Mouse (Mus musculus): ENCODE results near the gene Iqgap3. TPM values are rescaled to one million over a fixed set of nuclear protein-coding genes. Genes with fewer than 3 reads are reported as not detected.

The Iqgap3 gene
- polyA plus RNA-seq, 1 experiment = 0.81 TPM

DNA sequence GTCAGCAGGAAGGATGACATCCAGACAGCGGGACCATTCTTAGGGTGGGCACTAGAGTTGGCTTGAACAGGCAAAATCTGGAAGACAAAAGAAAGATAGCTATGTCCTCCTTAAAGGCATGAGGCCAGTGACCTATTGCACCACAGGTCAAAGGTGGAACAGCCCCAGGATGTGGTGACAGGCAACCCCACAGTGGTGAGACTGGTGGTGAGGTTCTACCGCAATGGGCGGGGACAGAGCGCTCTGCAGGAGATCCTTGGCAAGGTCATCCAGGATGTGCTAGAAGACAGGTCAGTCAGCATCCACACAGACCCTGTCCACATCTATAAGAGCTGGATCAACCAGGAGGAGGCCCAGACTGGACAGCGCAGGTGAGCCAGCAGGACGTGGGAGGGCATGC is 27.4 kb downstream of the Iqgap3 start:
- Histone ChIP-seq H3K27ac (ENCODE audit: insufficient read depth, low read depth, low read length) (no peak overlapping the region), H3K4me1 (ENCODE audit: control insufficient read depth, insufficient read depth, low read length) (no peaks in the 10 kb centered on the region), H3K27me3 (replicated peaks; ENCODE audit: control insufficient read depth, insufficient read depth, low read length) (no peaks in the 10 kb centered on the region), H3K4me3 (ENCODE audit: insufficient read depth, low read depth, low read length) (no peak overlapping the region), H3K36me3 (ENCODE audit: control insufficient read depth, insufficient read depth, low read length) (no peaks in the 10 kb centered on the region)
- no peak for DNase-seq
- TF ChIP-seq POLR2A (IDR thresholded peaks at IDR 0.05; ENCODE audit: low read depth, low read length) = no peak
- TF ChIP-seq CTCF (conservative IDR thresholded peaks at IDR 0.05; ENCODE audit: insufficient read depth, insufficient read length, low read depth, low read length) = no peak
- 95% methylated on average over 6 of the region's 6 CpGs for WGBS

DNA sequence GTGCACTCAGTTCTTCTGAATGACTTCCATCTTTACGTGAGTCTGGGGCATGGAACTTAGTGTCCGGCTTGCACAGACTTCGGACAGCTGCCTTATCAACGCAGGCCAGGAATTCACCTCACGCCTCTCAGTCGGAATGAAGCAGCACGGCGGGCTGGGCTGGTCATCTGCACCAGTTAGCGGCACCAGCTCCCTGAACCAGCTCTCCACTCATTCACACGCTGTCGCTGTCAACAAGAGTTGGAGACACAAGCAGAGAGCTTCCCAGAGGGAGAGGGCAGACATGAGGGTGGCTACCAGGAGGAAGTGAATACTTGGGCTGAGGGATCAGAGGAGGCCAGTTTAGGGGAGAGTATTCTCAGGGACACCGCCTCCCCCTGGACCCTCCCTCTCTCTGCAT is 32.6 kb downstream of the Iqgap3 start:
- no peak for DNase-seq
- no peak overlapping the region for H3K27ac ChIP-seq (ENCODE audit: insufficient read depth, low read depth, low read length)
- no peaks in the 10 kb centered on the region for H3K4me1 ChIP-seq (ENCODE audit: control insufficient read depth, insufficient read depth, low read length)
- 97% methylated on average over 12 of the region's 12 CpGs for WGBS
- no peaks in the 10 kb centered on the region for H3K36me3 ChIP-seq (ENCODE audit: control insufficient read depth, insufficient read depth, low read length)
- H3K4me3 ChIP-seq (ENCODE audit: insufficient read depth, low read depth, low read length) = no peak overlapping the region
- no peak for TF ChIP-seq CTCF (conservative IDR thresholded peaks at IDR 0.05; ENCODE audit: insufficient read depth, insufficient read length, low read depth, low read length)
- no peak for TF ChIP-seq POLR2A (IDR thresholded peaks at IDR 0.05; ENCODE audit: low read depth, low read length)
- H3K27me3 ChIP-seq (replicated peaks; ENCODE audit: control insufficient read depth, insufficient read depth, low read length) = no peaks in the 10 kb centered on the region

DNA sequence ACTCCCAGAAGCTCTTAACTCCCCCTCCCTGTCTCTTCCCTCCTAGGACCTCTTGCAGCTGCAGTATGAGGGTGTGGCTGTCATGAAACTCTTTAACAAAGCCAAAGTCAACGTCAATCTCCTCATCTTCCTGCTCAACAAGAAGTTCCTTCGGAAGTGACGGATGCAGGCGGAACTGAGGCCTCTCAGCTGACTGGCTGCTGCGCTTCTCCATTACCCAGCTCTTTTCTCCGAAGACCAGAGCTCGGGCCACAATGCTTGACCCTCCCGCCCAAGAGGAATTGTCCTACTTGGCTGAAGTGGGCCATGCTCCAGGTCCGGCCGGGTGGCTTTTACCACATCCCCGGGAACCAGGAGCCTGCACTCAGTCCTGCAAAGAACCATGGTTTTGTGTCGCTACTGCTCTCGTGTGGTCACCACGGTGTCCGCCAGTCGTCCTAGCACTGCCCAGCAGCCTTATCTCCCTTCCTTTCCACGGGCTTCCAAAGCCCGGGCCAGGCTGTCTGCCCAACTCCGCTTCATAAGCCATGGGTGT is 38.4 kb downstream of the Iqgap3 start:
- no peak for TF ChIP-seq POLR2A (IDR thresholded peaks at IDR 0.05; ENCODE audit: low read depth, low read length)
- no peak for TF ChIP-seq CTCF (conservative IDR thresholded peaks at IDR 0.05; ENCODE audit: insufficient read depth, insufficient read length, low read depth, low read length)
- DNase-seq = no peak
- Histone ChIP-seq H3K4me3 (ENCODE audit: insufficient read depth, low read depth, low read length) (no peak overlapping the region), H3K4me1 (ENCODE audit: control insufficient read depth, insufficient read depth, low read length) (no peaks in the 10 kb centered on the region), H3K27ac (ENCODE audit: insufficient read depth, low read depth, low read length) (no peak overlapping the region), H3K27me3 (replicated peaks; ENCODE audit: control insufficient read depth, insufficient read depth, low read length) (no peaks in the 10 kb centered on the region), H3K36me3 (ENCODE audit: control insufficient read depth, insufficient read depth, low read length) (no peaks in the 10 kb centered on the region)
- 88% methylated on average over 19 of the region's 19 CpGs for WGBS

DNA sequence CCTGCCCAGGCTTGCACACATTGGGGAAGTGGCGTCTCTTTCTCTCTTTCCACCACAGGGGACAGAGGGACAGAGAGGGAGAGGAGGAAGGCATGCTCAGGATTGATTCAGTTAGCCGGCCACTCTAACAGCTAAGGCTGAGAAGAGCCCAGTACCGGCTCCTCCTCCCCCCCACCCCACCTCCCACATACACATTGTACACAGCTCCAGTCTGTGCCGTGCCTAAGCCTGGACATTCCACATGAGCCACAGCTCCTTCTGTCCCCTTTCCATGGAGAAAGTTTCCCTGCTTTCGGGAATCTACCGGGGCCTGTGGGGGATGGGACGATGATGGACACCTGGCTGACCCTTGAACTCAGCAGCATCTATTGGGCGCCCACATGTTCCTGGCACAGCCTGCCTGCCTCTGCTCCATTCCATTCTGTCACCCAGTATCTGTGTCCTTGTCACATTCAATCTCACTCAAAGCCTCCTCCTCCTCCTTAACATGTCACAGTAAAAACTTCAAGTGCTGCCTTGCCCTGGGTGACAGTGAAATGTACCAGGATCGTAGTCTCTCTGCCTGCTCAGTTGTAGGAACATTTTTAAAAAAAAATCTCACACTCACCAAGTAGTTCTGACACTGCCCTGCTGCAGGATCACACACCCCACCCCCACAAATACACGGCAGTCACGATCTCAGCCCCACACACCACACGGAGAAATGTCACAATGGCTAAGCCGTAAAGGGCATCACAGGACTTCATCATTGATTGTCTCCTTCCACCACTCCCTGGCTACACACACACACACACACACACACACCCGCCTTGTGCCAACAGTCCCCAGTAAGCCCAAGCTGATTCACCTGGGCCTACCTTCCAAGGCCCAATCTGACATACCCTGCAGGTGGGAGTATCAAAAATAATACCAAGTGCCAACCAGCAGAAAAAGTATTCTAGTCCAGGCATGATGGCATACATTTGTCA is 39.7 kb downstream of the Iqgap3 start:
- no peak overlapping the region for H3K4me3 ChIP-seq (ENCODE audit: insufficient read depth, low read depth, low read length)
- no peaks in the 10 kb centered on the region for H3K4me1 ChIP-seq (ENCODE audit: control insufficient read depth, insufficient read depth, low read length)
- DNase-seq = no peak
- TF ChIP-seq CTCF (conservative IDR thresholded peaks at IDR 0.05; ENCODE audit: insufficient read depth, insufficient read length, low read depth, low read length) (no peak), POLR2A (IDR thresholded peaks at IDR 0.05; ENCODE audit: low read depth, low read length) (no peak)
- 75% methylated on average over 14 of the region's 14 CpGs for WGBS
- no peak overlapping the region for H3K27ac ChIP-seq (ENCODE audit: insufficient read depth, low read depth, low read length)
- no peaks in the 10 kb centered on the region for H3K36me3 ChIP-seq (ENCODE audit: control insufficient read depth, insufficient read depth, low read length)
- H3K27me3 ChIP-seq (replicated peaks; ENCODE audit: control insufficient read depth, insufficient read depth, low read length) = no peaks in the 10 kb centered on the region

DNA sequence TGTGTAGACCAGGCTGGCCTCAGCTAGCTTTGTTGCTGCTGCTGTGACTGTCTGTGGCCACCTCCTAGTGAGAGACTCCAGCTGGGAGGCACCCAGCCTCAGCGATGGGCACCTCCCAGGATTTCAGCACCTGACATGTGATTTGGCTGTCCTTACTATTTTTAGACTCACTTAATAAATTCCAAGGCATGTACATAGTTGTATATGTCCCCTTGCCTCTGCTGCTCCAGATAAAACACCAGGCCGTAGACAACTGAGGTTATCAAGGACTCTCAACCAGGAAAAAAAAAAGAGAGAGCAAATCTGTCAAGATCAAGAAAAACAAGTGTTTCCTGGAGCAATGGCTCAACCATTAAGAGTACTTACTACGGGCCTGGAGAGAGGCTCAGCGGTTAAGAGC is 43.4 kb downstream of the Iqgap3 start:
- Histone ChIP-seq H3K36me3 (ENCODE audit: control insufficient read depth, insufficient read depth, low read length) (no peaks in the 10 kb centered on the region), H3K27ac (ENCODE audit: insufficient read depth, low read depth, low read length) (no peak overlapping the region), H3K4me3 (ENCODE audit: insufficient read depth, low read depth, low read length) (no peak overlapping the region), H3K27me3 (replicated peaks; ENCODE audit: control insufficient read depth, insufficient read depth, low read length) (no peaks in the 10 kb centered on the region), H3K4me1 (ENCODE audit: control insufficient read depth, insufficient read depth, low read length) (no peaks in the 10 kb centered on the region)
- no peak for TF ChIP-seq CTCF (conservative IDR thresholded peaks at IDR 0.05; ENCODE audit: insufficient read depth, insufficient read length, low read depth, low read length)
- TF ChIP-seq POLR2A (IDR thresholded peaks at IDR 0.05; ENCODE audit: low read depth, low read length) = no peak
- no peak for DNase-seq
- 30% methylated on average over 4 of the region's 4 CpGs for WGBS

DNA sequence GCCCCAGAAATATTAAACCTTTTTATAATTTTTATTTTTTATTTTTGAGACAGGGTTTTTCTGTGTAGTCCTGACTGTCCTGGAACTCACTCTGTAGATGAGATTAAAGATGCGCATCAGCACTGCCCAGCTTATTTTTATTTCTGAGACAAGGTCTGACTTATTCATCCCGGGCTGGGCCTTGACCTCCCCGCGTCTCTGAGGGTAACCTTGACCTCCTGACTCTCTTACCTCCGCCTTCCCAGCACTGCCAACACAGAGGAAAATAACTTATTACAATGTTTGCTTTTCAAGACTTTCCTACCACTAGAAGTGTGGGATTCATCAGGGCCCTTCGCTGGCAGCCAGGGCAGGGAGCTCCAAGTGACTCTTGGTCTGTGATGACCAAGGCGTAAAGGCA is 44.4 kb downstream of the Iqgap3 start:
- H3K27ac ChIP-seq (ENCODE audit: insufficient read depth, low read depth, low read length) = no peak overlapping the region
- no peaks in the 10 kb centered on the region for H3K27me3 ChIP-seq (replicated peaks; ENCODE audit: control insufficient read depth, insufficient read depth, low read length)
- TF ChIP-seq POLR2A (IDR thresholded peaks at IDR 0.05; ENCODE audit: low read depth, low read length) = no peak
- TF ChIP-seq CTCF (conservative IDR thresholded peaks at IDR 0.05; ENCODE audit: insufficient read depth, insufficient read length, low read depth, low read length) = no peak
- WGBS = 72% methylated on average over 7 of the region's 7 CpGs
- no peak for DNase-seq
- no peaks in the 10 kb centered on the region for H3K36me3 ChIP-seq (ENCODE audit: control insufficient read depth, insufficient read depth, low read length)
- H3K4me3 ChIP-seq (ENCODE audit: insufficient read depth, low read depth, low read length) = no peak overlapping the region
- no peaks in the 10 kb centered on the region for H3K4me1 ChIP-seq (ENCODE audit: control insufficient read depth, insufficient read depth, low read length)

DNA sequence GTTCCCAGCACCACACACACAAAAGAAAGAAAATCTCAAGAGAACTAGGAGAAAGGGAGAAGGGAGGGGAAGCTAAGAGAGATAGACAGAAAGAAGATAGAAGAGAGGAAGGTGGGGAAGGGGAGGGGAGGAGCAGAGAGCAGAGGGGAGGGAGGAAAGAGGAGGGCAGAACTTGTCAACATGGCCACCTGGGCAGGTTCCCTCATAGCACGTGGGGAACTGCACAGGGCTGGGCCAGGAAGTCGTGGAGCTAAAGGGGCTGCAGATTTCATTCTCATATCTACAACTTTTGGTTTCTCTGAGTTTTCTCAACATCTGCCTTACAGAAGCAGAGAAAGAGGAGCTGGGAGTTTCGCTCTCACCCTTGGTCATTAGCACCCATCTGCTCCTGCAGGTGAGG is 45.9 kb downstream of the Iqgap3 start:
- no peak overlapping the region for H3K4me3 ChIP-seq (ENCODE audit: insufficient read depth, low read depth, low read length)
- 77% methylated on average over 3 of the region's 3 CpGs for WGBS
- TF ChIP-seq POLR2A (IDR thresholded peaks at IDR 0.05; ENCODE audit: low read depth, low read length) = no peak
- TF ChIP-seq CTCF (conservative IDR thresholded peaks at IDR 0.05; ENCODE audit: insufficient read depth, insufficient read length, low read depth, low read length) = no peak
- H3K27me3 ChIP-seq (replicated peaks; ENCODE audit: control insufficient read depth, insufficient read depth, low read length) = no peaks in the 10 kb centered on the region
- DNase-seq = no peak
- H3K4me1 ChIP-seq (ENCODE audit: control insufficient read depth, insufficient read depth, low read length) = no peaks in the 10 kb centered on the region; the same call in 1 of the 2 replicates
- no peaks in the 10 kb centered on the region for H3K36me3 ChIP-seq (ENCODE audit: control insufficient read depth, insufficient read depth, low read length)
- no peak overlapping the region for H3K27ac ChIP-seq (ENCODE audit: insufficient read depth, low read depth, low read length)
